Mouse (Mus musculus) erythroblast, embryonic 14.5 days (primary cell): Measurements from ENCODE around the gene Pou2f3. TPM values are rescaled to one million over a fixed set of nuclear protein-coding genes. Genes with fewer than 3 reads are reported as not detected.

Source experiments
- H3K27me3 ChIP-seq: 2 replicates; pipeline ENCODE4 v1.6.1; 2012; ENCODE audit warnings: inconsistent platforms; ENCODE audit not compliant: control insufficient read depth
- H3K36me3 ChIP-seq: 2 replicates; pipeline ENCODE4 v1.6.1; 2012; ENCODE audit warnings: mild to moderate bottlenecking, inconsistent platforms; ENCODE audit not compliant: control insufficient read depth
- H3K4me1 ChIP-seq: 2 replicates; pipeline ENCODE4 v1.6.1; 2012; ENCODE audit warnings: inconsistent platforms; ENCODE audit not compliant: control insufficient read depth
- H3K4me3 ChIP-seq: replicated peaks from 2 replicates; pipeline ENCODE3; 2012; ENCODE audit warnings: moderate library complexity, mild to moderate bottlenecking, inconsistent platforms
- H3K9me3 ChIP-seq: 2 replicates; pipeline ENCODE4 v1.6.1; 2012; ENCODE audit warnings: low read length, inconsistent platforms, mixed read lengths; ENCODE audit not compliant: control insufficient read depth
- GATA1 ChIP-seq: IDR thresholded peaks from 2 replicates; pipeline ENCODE4 v1.6.1; 2012; ENCODE audit warnings: low read length, inconsistent platforms, mixed read lengths
- TAL1 ChIP-seq: IDR thresholded peaks from 3 replicates; pipeline ENCODE4 v1.6.1; 2012; ENCODE audit warnings: low read length, inconsistent platforms, mixed read lengths
- polyA plus RNA-seq: library from polyadenylated mRNA; stranded (reverse); fragments of >175 nt; gene quantifications from 2 replicates; pipeline ENCODE4 v1.2.3, GENCODE M21; 2012

Gene Pou2f3
- polyA plus RNA-seq, 1 experiment: not detected

GRCm38 (mm10) chr9:43233515-43233914, 23.3 kb upstream of the Pou2f3 start:
- H3K4me1 ChIP-seq: peaks cover 100% of the 10 kb centered on the region
- H3K27me3 ChIP-seq: no peaks in the 10 kb centered on the region
- no peaks in the 10 kb centered on the region for H3K9me3 ChIP-seq
- H3K36me3 ChIP-seq: peaks cover 95% of the 10 kb centered on the region
- TF ChIP-seq TAL1 (no peak), GATA1 (no peak)
- no peak overlapping the region for H3K4me3 ChIP-seq

GRCm38 (mm10) chr9:43233044-43233443, 22.9 kb upstream of the Pou2f3 start:
- Histone ChIP-seq H3K9me3 (no peaks in the 10 kb centered on the region), H3K27me3 (no peaks in the 10 kb centered on the region), H3K36me3 (peaks cover 97% of the 10 kb centered on the region), H3K4me1 (peaks cover 98% of the 10 kb centered on the region), H3K4me3 (no peak overlapping the region)
- TF ChIP-seq TAL1 (no peak), GATA1 (no peak)

- Histone ChIP-seq H3K27me3 (no peaks in the 10 kb centered on the region), H3K4me3 (no peak overlapping the region), H3K9me3 (no peaks in the 10 kb centered on the region), H3K36me3 (peaks cover 97% of the 10 kb centered on the region), H3K4me1 (peaks cover 98% of the 10 kb centered on the region)
- TF ChIP-seq GATA1: no peak
- TF ChIP-seq TAL1: no peak
Observed at GRCm38 (mm10) chr9:43232286-43232685, 22.1 kb upstream of the Pou2f3 start.

DNA sequence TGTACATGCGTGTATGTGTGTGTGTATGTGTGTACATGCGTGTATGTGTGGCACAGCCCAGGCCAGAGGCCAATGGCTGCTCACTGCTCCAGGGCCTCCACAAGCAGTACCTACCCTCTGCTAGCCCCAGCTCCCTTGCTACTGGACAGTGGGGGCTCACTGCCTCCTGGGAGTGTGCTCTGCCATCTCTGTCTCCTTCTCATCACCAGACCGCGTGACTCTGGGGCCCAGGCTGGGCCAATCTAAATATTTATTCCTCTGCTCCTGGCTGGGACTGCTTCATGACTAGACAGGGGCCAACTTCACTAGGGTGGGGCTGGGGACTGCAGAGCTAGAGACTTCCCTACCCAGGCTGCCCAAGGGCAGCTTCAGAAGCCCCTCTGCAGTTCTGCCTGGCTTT, 21.6 kb upstream of the Pou2f3 start:
- Histone ChIP-seq H3K36me3 (peaks cover 97% of the 10 kb centered on the region), H3K9me3 (no peaks in the 10 kb centered on the region), H3K4me3 (no peak overlapping the region), H3K27me3 (no peaks in the 10 kb centered on the region), H3K4me1 (peaks cover 98% of the 10 kb centered on the region)
- no peak for TF ChIP-seq GATA1
- no peak for TF ChIP-seq TAL1

GRCm38 (mm10) chr9:43230886-43231285, 20.7 kb upstream of the Pou2f3 start:
- Histone ChIP-seq H3K9me3 (no peaks in the 10 kb centered on the region), H3K4me3 (no peak overlapping the region), H3K4me1 (peaks cover 98% of the 10 kb centered on the region), H3K27me3 (no peaks in the 10 kb centered on the region), H3K36me3 (peaks cover 97% of the 10 kb centered on the region)
- TF ChIP-seq GATA1 (no peak), TAL1 (no peak)

DNA sequence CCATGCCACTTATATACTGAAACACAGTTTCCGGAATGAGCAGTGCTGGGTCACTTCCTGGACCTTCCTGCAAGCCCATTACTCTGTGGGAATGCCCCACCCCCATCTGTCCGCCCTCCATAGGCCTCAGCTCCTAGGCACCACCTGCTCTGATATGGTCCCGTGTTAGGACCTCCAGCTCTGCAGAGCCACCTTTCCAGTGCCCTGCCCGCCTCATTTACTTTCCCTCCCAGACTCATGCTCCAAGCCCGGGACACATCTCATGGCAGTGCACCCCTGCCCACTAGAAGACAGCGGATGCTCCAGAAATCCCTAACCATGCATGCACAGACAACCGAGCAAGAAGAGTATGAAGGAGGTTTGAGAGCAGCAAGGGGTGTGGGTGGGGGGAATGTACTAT, 19.8 kb upstream of the Pou2f3 start:
- TF ChIP-seq GATA1 (no peak), TAL1 (no peak)
- H3K9me3 ChIP-seq: no peaks in the 10 kb centered on the region
- no peak overlapping the region for H3K4me3 ChIP-seq
- peaks cover 95% of the 10 kb centered on the region for H3K36me3 ChIP-seq
- H3K27me3 ChIP-seq: no peaks in the 10 kb centered on the region
- H3K4me1 ChIP-seq: peaks cover 98% of the 10 kb centered on the region

- TF ChIP-seq GATA1 (no peak), TAL1 (no peak)
- H3K4me1 ChIP-seq: peaks cover 98% of the 10 kb centered on the region
- H3K9me3 ChIP-seq: no peaks in the 10 kb centered on the region
- H3K4me3 ChIP-seq: no peak overlapping the region
- no peaks in the 10 kb centered on the region for H3K27me3 ChIP-seq
- H3K36me3 ChIP-seq: peaks cover 95% of the 10 kb centered on the region
Observed at GRCm38 (mm10) chr9:43229398-43229895, 19.3 kb upstream of the Pou2f3 start.

- H3K27me3 ChIP-seq: no peaks in the 10 kb centered on the region
- peaks cover 98% of the 10 kb centered on the region for H3K4me1 ChIP-seq
- TF ChIP-seq TAL1 (no peak), GATA1 (no peak)
- no peaks in the 10 kb centered on the region for H3K9me3 ChIP-seq
- H3K4me3 ChIP-seq: no peak overlapping the region
- peaks cover 97% of the 10 kb centered on the region for H3K36me3 ChIP-seq
Observed at GRCm38 (mm10) chr9:43228745-43229144, 18.6 kb upstream of the Pou2f3 start.

DNA sequence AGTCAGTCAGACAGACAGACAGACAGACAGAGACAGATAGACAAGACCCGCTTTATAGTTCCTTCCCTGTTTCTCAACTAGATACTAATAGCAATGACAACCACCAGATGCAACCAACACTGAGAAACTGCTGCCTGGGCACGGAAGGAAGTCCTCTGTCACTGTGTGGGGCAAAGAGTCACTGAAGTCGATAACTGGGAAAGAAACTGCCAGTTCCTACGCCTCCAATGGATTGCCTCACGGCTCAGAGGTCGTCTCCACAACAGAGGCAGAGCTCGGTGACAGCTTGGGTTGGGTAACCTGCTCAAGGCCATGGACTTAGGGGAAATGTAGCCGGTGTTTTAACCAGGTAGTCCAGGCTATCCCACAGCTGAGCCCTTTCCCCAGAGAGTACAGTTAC, 17.5 kb upstream of the Pou2f3 start:
- TF ChIP-seq GATA1 (no peak), TAL1 (no peak)
- H3K4me3 ChIP-seq: no peak overlapping the region
- H3K27me3 ChIP-seq: no peaks in the 10 kb centered on the region
- H3K4me1 ChIP-seq: peaks cover 97% of the 10 kb centered on the region
- H3K9me3 ChIP-seq: no peaks in the 10 kb centered on the region
- H3K36me3 ChIP-seq: peaks cover 97% of the 10 kb centered on the region

GRCm38 (mm10) chr9:43226573-43227160, 16.5 kb upstream of the Pou2f3 start:
- Histone ChIP-seq H3K4me3 (no peak overlapping the region), H3K4me1 (peaks cover 95% of the 10 kb centered on the region), H3K9me3 (no peaks in the 10 kb centered on the region), H3K27me3 (no peaks in the 10 kb centered on the region), H3K36me3 (peaks cover 97% of the 10 kb centered on the region)
- TF ChIP-seq TAL1 (no peak), GATA1 (no peak)
